Mouse (Mus musculus) liver, embryonic 14.5 days (tissue): ENCODE data around the gene Tm2d1.

Experiments used
- CTCF ChIP-seq: IDR thresholded peaks from 2 replicates; pipeline ENCODE4 v1.5.1; 2016; ENCODE audit warnings: antibody characterized with exemption, low read depth, control low read depth
- EP300 ChIP-seq: IDR thresholded peaks from 2 replicates; pipeline ENCODE4 v1.6.1; 2016; ENCODE audit warnings: antibody characterized with exemption, low read depth

DNA sequence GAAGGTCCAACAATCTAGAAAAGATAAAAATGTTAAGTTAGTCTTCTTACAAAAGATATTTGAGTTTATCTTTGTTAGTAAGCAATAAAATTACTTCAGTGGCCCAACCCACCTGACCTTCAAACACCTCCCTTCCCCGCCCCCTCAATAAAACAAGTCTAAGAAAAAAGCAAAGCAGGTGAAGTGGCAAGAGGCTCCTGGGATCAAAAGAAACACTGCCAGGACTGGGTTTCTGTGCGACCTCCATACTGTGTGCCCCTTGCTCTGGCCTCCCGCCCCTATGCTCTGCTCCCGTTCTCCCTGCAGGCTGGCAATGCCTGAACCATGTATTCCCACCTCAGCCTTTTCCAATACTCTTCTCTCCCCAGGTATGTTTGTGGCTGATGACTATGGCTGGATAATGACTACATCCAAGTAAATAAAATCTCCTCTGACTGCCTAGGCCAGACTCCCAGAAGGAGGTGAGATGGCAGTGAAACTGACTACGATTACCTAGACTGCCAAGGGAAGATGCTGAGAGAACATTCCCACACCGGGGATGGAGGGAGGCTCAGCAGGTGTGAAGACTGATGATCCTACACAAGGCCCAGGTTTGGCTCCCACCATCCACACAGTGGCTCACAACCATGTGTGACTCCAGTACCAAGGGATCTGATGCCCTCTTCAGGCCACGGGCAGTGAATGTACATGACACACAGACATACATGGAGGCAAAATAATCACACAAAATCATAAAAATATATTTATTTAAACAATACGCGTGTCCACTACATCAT lies 24.9 kb downstream of the Tm2d1 start:
- no peak for TF ChIP-seq CTCF
- no peak for TF ChIP-seq EP300
